Mouse (Mus musculus): ENCODE results near the gene Rpa2.

- TF ChIP-seq CTCF (IDR thresholded peaks at IDR 0.05; ENCODE audit: borderline replicate concordance, extremely low read depth, insufficient read depth, insufficient read length) (no peak), POLR2A (IDR thresholded peaks at IDR 0.05; ENCODE audit: borderline replicate concordance, extremely low read depth, insufficient read depth, insufficient read length, poor library complexity, severe bottlenecking) (no peak)
Measured at GRCm38 (mm10) chr4:132734766-132735165, 33.4 kb upstream of the Rpa2 start.
